Mouse (Mus musculus): ENCODE results near the gene Olfr1382.

- TF ChIP-seq POLR2A (IDR thresholded peaks at IDR 0.05; ENCODE audit: control insufficient read depth, low read depth, low read length) (no peak), CTCF (IDR thresholded peaks at IDR 0.05; ENCODE audit: control insufficient read depth, insufficient read depth, insufficient replicate concordance, low read depth, low read length) (no peak)
Measured at GRCm38 (mm10) chr11:49527947-49528346, at the start of gene Olfr1382.
